Mouse (Mus musculus) cerebellum, adult 2 months (tissue): Measurements from ENCODE around the gene Cdc25b.

Source experiments
- CTCF ChIP-seq: fragments of 200-500 bp; IDR thresholded peaks from 2 replicates; pipeline ENCODE4 v1.5.1; 2011; ENCODE audit warnings: low read depth, mild to moderate bottlenecking, control low read depth, low read length, moderate library complexity, borderline replicate concordance; ENCODE audit not compliant: insufficient read depth
- POLR2A ChIP-seq: fragments of 200-500 bp; IDR thresholded peaks from 2 replicates; pipeline ENCODE4 v1.6.1; 2011; ENCODE audit warnings: low read length, control low read depth, borderline replicate concordance; ENCODE audit not compliant: insufficient read depth

GRCm38 (mm10) chr2:131176491-131176890 is 10.3 kb upstream of the Cdc25b start:
- TF ChIP-seq CTCF (no peak), POLR2A (no peak)
